Mouse (Mus musculus): ENCODE measurements around the gene 4933427I04Rik.
A peak's percentile ranks its signal among the peaks of the same experiment; 100 is the strongest.

Gene 4933427I04Rik

DNA sequence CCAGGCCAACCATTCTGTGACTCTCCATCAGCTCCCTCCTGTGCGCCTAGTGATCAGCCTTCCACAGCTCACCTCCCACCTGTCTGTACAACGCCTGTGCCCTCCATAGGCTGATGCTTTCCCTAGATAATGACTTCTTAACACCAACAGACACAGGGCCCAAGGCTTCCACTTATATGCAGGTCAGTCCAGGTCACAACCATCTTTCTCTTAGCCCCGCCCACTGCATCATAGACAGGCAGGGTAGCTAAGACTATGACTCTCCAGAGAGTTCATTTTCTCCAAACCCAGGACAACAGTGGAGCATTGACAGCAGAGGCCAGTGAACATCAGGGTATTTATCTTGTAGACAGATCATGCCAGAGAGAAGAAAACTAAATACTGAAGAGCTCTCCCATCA, at the start of gene 4933427I04Rik:
Gene 4933427I04Rik (plus strand): TSS at position 301 of the 400 bp plus-strand sequence.
- DNase-seq (ENCODE audit: low spot score) = no peak

DNA sequence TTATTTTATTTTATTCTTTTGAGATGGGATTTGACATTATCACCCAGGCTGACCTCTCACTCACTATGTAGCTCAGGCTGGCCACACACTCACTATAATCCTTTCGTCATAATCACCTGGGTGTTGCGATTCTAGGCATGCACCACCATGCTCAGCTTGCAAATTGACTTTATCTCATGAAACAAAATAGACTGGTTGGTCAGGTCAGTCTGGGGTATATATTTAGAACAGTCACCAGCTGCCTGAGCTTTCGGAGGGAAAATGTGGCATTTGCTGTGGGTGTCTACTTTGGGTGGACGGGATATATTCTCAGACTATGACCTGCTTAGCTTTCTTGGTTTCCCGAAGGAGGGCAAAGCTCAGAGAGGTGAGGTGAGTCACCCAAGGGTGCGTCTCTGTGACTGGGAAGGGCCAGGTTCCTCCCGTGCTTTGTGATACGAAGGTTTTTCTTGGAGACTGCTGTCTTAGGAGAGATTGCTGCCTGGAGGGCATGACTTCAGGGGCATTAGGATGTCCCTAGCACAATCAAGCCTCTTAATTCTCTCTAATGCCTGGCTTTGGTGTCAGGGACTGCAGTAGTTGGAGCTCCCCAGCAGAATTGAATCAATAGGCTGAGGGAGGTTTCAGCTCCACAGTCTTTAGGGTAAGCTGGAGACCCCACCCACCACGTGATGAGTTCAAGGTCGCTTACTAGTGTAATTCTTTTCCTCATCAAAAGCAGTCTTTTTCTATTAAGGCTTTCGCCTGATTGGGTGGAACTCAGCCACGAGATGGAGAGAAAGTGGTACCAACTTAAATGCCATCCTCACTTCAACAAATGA, 48.8 kb upstream of the 4933427I04Rik start:
- no peak for DNase-seq (ENCODE audit: low spot score)

DNA sequence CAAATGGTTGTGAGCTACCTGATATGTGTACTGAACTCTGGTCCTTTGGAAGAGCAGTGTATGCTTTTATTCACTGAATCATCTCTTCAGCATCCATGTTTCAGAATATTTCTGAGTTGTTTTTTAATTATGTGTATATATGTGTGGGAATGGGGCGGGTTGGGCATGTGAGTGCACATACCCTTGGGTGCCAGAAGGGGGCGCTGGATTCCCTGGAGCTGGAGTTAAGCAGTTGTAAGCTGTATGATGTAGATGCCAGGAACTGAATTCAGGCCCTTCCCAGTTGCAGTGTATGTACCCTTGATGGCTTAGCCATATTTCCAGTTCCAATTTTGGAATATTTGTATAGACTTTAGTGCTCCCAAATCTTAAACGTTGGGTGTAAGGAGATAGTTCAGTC, 47.0 kb upstream of the 4933427I04Rik start:
- DNase-seq (ENCODE audit: low spot score) = no peak

DNA sequence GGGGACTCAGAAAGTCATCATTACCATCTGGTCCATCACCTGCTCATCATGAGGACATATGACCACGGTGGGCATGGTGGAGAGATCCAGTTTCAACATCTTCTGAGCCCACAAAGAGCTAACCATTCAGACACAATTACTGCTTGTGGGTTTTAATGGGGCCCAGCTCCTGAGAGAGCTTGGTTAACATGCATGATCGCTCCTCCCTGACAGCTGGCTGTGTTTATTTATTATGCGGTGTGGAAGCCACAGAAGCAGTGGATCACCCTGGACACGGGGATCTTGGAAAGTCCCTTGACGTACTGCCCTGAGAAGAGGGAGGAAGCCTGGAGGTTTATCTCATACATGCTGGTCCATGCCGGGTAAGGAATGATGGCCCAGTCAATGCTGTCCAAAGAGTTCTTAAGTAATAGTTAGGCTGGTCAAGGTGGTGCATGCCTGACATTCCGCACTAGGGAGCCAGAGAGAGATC, 45.4 kb upstream of the 4933427I04Rik start:
- no peak for DNase-seq (ENCODE audit: low spot score)

DNA sequence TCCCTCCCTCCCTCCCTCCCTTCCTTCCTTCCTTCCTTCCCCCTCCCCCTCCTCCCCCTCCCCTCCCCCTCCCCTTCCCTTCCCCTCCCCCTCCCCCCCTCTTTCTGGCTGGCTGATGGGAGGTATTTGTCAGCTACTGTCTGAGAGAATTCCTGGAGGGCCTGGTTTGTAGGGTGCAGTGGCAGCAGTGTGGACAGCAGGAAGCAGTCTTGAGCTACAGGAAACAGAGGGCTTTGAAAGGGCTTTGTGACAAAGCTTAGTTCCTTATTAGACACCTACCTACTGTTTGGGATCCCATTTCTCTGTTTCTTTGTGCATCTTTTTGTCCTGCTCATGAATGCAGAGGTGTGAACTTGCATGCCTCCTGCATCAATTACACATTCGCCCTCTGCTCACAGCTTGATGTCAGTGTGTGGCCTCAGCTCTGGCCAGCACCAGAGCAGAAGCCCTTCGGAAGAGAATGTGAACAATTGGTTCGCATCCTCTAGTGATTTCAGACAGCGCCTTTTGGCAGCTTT, 40.3 kb upstream of the 4933427I04Rik start:
- DNase-seq (ENCODE audit: low spot score) = no peak

DNA sequence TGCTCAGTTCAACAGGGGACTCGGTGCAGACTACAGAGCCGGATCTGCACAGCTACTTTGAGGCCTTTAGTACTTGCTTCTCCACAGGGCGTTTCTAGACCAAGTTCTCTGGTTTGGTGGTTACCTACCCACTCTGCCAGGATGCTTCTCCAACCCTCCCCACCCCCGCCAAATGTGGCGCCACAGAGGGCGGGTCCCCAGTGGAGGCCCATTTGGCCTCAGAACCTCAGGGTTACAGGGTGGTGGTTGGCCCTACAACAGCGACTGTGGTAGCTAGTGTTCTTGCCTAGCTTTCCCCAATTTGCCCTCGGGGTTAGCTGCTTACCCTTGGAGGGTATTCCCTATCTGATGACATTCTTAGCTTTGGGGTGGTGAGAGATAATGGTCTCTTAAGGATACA, 17.4 kb upstream of the 4933427I04Rik start:
- no peak for DNase-seq (ENCODE audit: low spot score)

DNA sequence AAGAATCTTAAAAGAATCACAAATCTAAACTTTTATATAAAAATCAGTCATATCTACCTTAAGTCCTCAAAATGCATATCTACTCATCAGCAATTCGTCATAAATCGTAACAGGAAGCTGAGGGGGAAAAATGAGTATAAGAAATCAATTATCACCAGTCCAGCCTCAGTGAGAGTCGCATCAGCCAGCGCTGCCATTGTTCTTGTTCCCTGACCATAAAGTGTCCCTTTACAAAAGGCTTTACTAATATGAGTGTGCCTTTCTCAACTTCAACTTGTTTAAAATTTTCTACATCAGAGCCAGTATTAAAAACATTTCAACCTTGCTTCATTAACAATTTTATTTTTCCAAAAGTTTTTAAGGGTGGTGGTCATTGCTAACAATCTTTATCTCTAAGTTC, 2.6 kb upstream of the 4933427I04Rik start:
- no peak for DNase-seq (ENCODE audit: low spot score)

DNA sequence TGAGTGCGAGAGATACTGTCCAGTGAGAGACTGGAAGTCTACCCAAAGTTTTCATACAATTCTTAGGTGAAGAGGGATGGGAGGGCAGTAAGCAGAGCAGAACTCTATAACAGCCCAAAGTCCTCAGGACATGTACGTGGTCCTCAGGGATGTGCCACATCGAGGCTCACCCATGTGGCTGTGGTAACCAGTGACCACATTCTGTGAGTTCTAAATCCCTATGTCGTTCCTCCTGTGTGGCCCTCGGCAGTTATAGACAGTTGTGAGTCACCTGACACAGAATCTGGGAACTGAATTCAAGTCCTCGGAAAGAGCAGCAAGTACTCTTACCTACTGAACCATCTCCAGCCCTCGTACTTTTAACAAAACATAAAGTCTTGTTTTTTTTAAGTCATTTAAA, 1.4 kb upstream of the 4933427I04Rik start:
- no peak for DNase-seq (ENCODE audit: low spot score)

DNA sequence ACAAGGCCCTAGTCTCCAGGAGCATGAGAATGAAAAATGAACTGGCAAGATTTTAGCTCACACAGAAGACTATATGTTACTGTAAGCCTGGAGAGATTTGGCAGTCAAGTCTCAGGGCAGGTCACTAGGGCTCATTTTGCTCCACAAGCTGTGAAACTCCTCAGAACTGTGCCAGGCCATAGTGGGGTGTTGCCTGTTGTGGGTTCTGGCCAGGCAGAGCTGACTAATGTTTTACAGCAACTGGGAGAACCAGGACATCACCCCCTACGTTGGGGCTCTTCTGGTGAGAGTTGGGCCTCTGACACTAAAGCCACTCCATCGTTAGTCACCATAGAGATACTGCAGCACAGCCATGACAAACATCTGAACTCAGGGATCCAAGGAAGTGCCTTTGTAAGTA, 324 bp downstream of the 4933427I04Rik start:
- DNase-seq (ENCODE audit: low spot score) = no peak

DNA sequence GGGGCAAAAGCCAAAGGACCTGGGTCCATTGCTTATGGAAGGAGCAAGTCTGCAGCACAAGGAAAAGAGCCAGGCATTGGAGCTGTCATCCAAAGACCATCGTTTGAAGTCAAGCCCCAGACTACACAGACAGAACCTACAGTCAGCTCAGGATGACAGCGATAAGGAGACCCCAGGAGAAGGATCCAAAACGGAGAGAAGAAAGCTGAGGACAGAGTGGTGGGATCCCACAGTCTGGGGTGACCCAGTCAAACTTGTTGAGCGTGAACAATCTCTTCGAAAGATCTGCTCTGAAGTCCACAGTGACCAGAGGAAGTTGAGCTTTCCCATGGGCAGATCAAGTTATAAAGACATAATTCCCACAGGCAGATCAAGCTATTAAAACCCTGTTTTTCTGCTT, 1.1 kb downstream of the 4933427I04Rik start:
- DNase-seq (ENCODE audit: low spot score) = no peak

DNA sequence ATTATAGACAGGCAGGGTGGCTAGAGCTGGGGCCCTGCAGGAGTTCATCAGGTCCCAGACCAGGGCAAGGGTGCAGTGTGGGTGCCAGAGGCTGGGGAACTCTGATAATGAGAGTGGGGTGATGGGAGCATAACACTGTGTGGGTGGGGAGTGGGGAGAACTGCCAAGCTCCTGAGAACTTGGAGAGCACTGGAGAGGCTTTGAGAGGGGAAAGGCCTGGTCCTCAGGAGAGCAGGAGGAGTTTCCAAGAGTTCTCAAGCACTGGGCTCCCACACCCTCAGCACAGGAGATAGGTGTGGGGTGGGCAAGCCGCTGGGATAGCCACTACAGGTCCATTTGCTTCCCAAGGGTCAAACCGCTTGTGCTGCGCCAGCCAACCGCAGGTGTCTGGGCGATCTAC, 34.2 kb downstream of the 4933427I04Rik start:
- DNase-seq (ENCODE audit: low spot score) = no peak

DNA sequence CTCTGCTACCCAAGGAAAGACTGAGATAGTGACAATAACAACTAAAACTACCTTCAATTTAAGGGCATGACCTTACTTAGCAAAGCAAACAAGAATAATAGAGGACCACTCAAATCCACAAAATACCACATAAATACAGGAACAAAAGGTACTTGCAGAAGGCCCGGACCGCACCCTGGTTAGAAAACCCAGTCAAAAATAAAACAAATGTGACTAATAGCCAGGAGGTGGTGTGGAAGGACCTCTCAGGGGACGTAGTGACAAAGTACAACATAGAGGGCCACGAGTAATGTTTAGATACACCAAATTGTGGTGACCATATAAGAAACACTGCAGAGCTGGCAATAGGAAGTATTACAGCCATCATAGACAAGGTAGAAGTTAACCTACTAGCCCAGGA, 34.8 kb downstream of the 4933427I04Rik start:
- no peak for DNase-seq (ENCODE audit: low spot score)

DNA sequence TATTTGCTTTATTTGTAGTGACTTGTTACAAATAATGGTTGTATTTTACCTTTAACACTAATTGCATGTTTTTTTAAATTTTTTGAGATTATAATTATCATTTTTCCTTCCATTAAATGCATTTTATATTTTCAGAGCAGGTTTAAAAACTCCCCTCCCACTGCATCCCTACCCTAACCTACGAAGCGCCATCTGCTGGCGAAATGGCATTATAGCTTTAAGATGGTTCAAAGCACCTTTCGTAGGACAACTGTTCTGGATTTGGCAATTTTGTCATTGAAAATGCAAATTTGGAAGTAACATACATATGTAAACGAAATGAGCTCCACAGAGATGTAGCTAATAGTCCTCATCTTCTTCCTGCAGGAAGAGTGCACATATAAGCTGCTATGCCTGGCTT, 39.2 kb downstream of the 4933427I04Rik start:
- DNase-seq (ENCODE audit: low spot score) = peak; percentile 54

DNA sequence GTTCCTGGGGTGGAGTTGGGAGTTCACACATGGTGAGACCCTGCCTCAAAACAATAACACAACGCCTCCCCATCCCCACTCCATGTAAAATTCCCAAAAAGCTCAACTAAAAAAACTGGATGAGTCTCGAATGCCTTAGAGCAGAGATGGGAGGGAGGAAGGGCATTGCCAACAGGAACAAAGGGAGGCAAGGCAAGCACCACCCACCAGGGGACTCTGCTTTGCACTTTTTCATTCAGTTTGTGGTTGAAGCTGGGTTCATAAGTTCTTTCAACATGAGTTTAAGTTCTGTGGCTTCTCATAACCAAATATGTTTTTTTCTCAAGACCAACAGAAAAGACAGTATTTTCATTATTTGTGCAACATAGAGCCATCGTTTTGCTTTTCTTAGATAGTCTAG, 44.0 kb downstream of the 4933427I04Rik start:
- DNase-seq (ENCODE audit: low spot score) = no peak

DNA sequence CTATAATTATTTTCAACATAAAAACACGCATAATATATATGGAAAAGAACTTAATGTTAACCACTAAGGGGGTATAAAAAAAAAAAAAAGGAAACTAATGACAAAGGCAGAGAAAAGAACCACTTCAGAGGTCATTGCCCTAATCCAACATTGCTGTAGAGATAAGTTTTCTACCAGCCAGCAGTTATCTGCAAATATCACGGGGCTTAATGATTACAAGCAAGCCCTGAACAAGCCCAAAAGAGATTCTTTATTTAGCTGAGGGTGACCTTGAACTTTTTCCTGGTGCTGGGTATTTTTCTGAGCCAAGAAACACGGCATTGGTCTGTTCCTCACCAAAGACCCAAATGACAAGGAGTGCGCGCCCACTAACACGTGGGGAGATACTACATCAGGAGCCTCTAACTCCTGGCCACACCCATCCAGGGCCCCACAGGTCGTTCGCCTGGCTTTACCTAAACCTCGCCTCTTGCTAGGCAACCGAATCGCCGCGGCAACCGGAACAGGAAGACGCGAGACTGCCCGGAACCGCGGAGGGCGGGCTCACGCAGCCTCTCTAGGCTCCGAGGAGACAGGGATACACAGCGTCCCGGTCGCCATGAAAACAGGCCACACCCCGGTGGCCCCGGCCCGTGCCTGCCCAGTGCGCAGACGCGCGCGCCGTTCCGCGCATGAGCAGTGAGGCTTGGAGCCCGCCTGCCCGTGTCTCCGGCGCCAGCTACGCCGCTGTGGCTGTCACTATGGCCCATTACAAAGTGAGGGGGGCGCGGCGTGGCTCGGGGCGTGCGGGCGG, 45.0 kb downstream of the 4933427I04Rik start, which contains the start of gene Mycbp:
Gene Mycbp (plus strand): TSS at position 500 of the 793 bp plus-strand sequence.
- peak; percentile 100 for DNase-seq (ENCODE audit: low spot score)

DNA sequence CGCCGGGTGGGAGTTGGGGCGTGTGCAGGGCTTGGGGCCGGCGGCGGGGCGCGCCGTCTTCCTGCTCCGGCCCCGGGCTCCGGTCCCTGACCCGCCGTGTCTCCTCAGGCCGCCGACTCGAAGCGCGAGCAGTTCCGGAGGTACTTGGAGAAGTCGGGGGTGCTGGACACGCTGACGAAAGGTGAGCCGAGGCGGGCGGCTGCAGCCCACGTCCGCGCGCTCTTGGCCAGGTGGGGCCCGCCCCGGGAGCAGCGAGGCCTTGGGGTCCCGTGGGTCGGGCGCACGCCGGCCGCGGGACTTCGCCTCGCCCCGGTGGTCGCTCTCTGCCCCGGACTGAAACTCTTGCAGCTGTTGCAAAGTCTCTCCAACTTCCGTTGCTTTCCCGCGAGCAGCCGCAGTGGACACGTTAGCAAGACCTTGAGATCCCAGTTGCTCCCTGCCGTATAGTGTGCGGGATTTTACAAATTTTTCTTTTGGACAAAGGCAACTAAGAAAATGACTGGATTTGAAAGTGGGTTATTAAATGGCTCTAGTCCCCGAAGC, 45.7 kb downstream of the 4933427I04Rik start:
- DNase-seq (ENCODE audit: low spot score) = no peak

DNA sequence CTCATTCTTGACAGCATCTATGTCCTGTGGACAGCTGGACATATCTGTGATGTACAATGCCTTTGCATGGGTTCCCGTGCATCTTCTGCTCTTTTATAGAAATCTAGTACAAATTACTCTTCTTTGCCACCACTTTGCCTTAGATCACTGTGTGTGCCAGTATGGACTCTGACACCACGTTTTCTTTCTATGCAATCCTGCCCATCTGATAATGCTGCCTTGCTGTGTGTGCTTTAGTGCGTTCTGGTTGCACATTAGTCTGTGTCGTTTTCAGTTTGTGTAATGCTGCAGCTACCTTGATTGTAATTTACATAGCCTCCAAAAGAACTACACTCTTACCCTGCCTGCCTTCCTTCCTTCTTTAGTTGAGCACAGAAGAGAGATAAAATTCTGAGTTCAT, 52.0 kb downstream of the 4933427I04Rik start:
- no peak for DNase-seq (ENCODE audit: low spot score)

DNA sequence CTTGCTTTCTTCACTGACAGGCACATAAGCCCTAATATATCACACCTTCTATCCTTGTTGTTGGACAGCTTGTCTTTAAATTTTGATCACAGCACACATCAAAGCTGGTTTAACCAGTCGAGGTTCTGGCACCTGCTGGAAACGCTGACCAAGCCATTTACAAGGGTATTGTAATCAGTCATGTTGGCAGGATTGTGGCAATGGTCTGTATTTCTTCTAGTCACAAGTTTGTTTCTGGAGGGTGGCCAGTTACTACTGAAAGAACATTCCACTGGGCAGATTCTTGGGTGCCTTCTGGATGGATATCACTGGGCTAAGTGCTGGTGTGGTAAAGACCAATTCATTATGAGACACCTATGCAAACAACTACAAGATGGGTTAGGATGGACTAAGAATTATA, 53.0 kb downstream of the 4933427I04Rik start:
- DNase-seq (ENCODE audit: low spot score) = no peak
